Mouse (Mus musculus) ES-Bruce4 (cell line): ENCODE data around the gene Efcab5. TPM values are rescaled to one million over a fixed set of nuclear protein-coding genes. Genes with fewer than 3 reads are reported as not detected.
"Not testable (repeated sequence)": the region's sequence is repeated elsewhere in the genome, so short reads cannot be mapped to it uniquely, and the experiment has no call there.

Experiments used
- H3K27ac ChIP-seq: 2 replicates; pipeline ENCODE4 v1.5.1; 2012; ENCODE audit warnings: low read length, inconsistent platforms; ENCODE audit not compliant: insufficient read depth
- H3K27me3 ChIP-seq: 2 replicates; pipeline ENCODE4 v1.6.1; 2012; ENCODE audit warnings: mild to moderate bottlenecking, low read length, inconsistent platforms; ENCODE audit not compliant: control insufficient read depth, poor library complexity, insufficient read depth, severe bottlenecking
- H3K36me3 ChIP-seq: 2 replicates; pipeline ENCODE4 v1.6.1; 2012; ENCODE audit warnings: inconsistent platforms, mild to moderate bottlenecking, low read length, moderate library complexity; ENCODE audit not compliant: control insufficient read depth, poor library complexity, insufficient read depth, severe bottlenecking
- H3K4me1 ChIP-seq: one replicate; pipeline ENCODE4 v1.8.1; 2011; ENCODE audit warnings: low read length; ENCODE audit not compliant: control insufficient read depth, insufficient read depth
- H3K4me3 ChIP-seq: 2 replicates; pipeline ENCODE4 v1.5.1; 2011; ENCODE audit warnings: low read depth, mild to moderate bottlenecking, low read length
- H3K9ac ChIP-seq: 2 replicates; pipeline ENCODE4 v1.6.1; 2012; ENCODE audit warnings: low read depth, mild to moderate bottlenecking, inconsistent platforms; ENCODE audit not compliant: poor library complexity, severe bottlenecking
- H3K9me3 ChIP-seq: replicated peaks from 2 replicates; pipeline ENCODE4 v1.6.1; 2012; ENCODE audit warnings: mild to moderate bottlenecking, low read length, inconsistent platforms; ENCODE audit not compliant: control insufficient read depth, poor library complexity, insufficient read depth, severe bottlenecking
- CTCF ChIP-seq: IDR thresholded peaks from one replicate; pipeline ENCODE4 v1.8.1; 2011; ENCODE audit warnings: low read depth, low read length
- EP300 ChIP-seq: IDR thresholded peaks from 2 replicates; pipeline ENCODE4 v1.6.1; 2011; ENCODE audit warnings: low read depth, low read length; ENCODE audit not compliant: insufficient read depth
- POLR2A ChIP-seq: IDR thresholded peaks from one replicate; pipeline ENCODE4 v1.8.1; 2011; ENCODE audit warnings: low read length; ENCODE audit not compliant: insufficient read depth
- polyA plus RNA-seq: library from polyadenylated mRNA; stranded (reverse); fragments of >200 nt; gene quantifications from 2 replicates; pipeline ENCODE4 v1.2.4, GENCODE M21; 2011; ENCODE audit warnings: low read depth; ENCODE audit not compliant: missing spikeins, insufficient read depth, insufficient read length

Efcab5 gene
- polyA plus RNA-seq, 1 experiment = not detected

DNA sequence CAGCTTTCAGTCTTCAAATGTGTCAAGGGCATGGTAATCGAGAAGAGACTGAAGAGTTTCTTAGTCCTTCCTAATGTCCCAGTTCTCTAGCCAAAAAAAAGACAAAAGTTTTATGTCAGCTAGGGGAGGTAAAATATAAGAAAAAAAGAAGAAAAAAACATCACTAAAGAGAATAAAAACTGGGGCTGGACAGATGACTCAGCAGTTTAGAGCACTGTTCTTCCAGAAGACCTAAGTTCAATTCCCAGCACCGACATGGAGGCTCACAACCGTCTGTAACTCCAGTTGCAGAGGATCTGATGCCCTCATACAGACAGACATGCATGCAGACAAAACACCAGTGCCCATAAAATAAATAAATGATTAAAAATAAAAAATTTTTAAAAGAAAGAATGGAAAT lies 60.2 kb downstream of the Efcab5 start:
- Histone ChIP-seq H3K4me1 (peaks cover 2% of the 10 kb centered on the region), H3K9ac (no peak overlapping the region), H3K4me3 (no peak overlapping the region), H3K27me3 (no peaks in the 10 kb centered on the region), H3K36me3 (no peaks in the 10 kb centered on the region), H3K9me3 (no peaks in the 10 kb centered on the region), H3K27ac (no peak overlapping the region)
- TF ChIP-seq POLR2A = no peak
- TF ChIP-seq CTCF = no peak
- TF ChIP-seq EP300 = no peak

DNA sequence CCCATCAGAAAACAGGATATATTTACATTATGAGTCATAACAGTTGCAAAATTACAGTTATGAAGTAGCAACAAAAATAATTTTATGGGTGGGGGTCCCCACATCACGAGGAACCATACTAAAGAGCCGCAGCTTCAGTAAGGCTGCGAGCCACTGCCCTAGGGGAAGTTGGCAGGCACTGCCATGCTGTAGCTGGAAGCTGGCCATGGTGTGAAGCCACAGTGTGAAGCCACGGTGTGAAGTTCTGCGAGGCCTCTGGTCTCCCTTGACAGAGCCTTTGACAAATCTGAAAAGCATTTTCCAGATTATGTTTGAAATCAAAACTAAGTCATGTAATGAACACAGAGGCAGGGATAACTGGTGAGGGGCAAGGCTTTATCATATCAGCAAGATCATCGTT lies 77.6 kb downstream of the Efcab5 start:
- TF ChIP-seq CTCF (no peak), EP300 (no peak), POLR2A (no peak)
- H3K36me3 ChIP-seq = no peaks in the 10 kb centered on the region
- H3K27me3 ChIP-seq = no peaks in the 10 kb centered on the region
- no peaks in the 10 kb centered on the region for H3K9me3 ChIP-seq
- H3K4me1 ChIP-seq = peaks cover 2% of the 10 kb centered on the region
- no peak overlapping the region for H3K9ac ChIP-seq
- no peak overlapping the region for H3K27ac ChIP-seq
- H3K4me3 ChIP-seq = no peak overlapping the region

DNA sequence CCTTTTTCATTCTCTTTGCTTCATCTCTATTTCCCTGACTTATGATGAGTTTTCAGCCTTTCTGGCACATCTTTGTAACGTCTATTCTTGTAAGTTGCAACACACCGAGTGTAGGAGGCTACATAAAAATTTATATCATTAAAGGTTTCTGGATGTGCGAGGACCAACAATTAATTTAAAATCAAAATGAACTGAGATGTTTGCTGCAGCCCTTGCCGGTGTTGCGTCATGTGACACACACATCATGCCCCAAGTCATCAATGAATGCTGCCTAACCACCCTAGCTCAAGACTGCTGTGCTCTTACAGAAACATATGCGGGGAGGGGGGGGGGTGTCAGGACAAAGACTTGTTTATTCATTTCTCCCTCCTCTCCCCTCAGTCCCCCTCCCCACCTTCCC lies 80.3 kb downstream of the Efcab5 start:
- TF ChIP-seq EP300 = no peak
- TF ChIP-seq POLR2A = no peak
- no peak for TF ChIP-seq CTCF
- Histone ChIP-seq H3K4me1 (peaks cover 2% of the 10 kb centered on the region), H3K9me3 (no peaks in the 10 kb centered on the region), H3K27ac (no peak overlapping the region), H3K27me3 (no peaks in the 10 kb centered on the region), H3K9ac (no peak overlapping the region), H3K4me3 (no peak overlapping the region), H3K36me3 (no peaks in the 10 kb centered on the region)

GRCm38 (mm10) chr11:77107872-77108271 lies 80.9 kb downstream of the Efcab5 start:
- peak; percentile 9 for TF ChIP-seq CTCF
- not testable (repeated sequence) for H3K27me3 ChIP-seq, H3K4me3 ChIP-seq, H3K27ac ChIP-seq, H3K9me3 ChIP-seq, H3K36me3 ChIP-seq, H3K9ac ChIP-seq, H3K4me1 ChIP-seq

GRCm38 (mm10) chr11:77106961-77107360 lies 81.8 kb downstream of the Efcab5 start:
- peaks cover 2% of the 10 kb centered on the region for H3K4me1 ChIP-seq
- no peaks in the 10 kb centered on the region for H3K36me3 ChIP-seq
- no peak overlapping the region for H3K27ac ChIP-seq
- H3K4me3 ChIP-seq = no peak overlapping the region
- TF ChIP-seq CTCF = no peak
- no peak for TF ChIP-seq EP300
- TF ChIP-seq POLR2A = no peak
- no peaks in the 10 kb centered on the region for H3K9me3 ChIP-seq
- no peak overlapping the region for H3K9ac ChIP-seq
- peaks cover 2% of the 10 kb centered on the region; the same call in 1 of the 2 replicates for H3K27me3 ChIP-seq

GRCm38 (mm10) chr11:77100137-77100937 lies 88.4 kb downstream of the Efcab5 start:
- Histone ChIP-seq H3K9me3 (no peaks in the 10 kb centered on the region), H3K9ac (no peak overlapping the region), H3K4me1 (no peaks in the 10 kb centered on the region), H3K4me3 (no peak overlapping the region), H3K36me3 (no peaks in the 10 kb centered on the region), H3K27me3 (peaks cover 2% of the 10 kb centered on the region; the same call in 1 of the 2 replicates), H3K27ac (no peak overlapping the region)
- TF ChIP-seq CTCF = peak; percentile 59
- TF ChIP-seq EP300 = no peak
